Mouse (Mus musculus) heart, embryonic 16.5 days (tissue): ENCODE measurements around the gene Shisa5. TPM values are rescaled to one million over a fixed set of nuclear protein-coding genes. Genes with fewer than 3 reads are reported as not detected.

Source experiments
- ATAC-seq: fragments of 200-750 bp; cut with Nextera tagmentation; replicated peaks from 2 replicates; pipeline ENCODE4 v1.8.0; 2017; ENCODE audit warnings: moderate number of reproducible peaks; ENCODE audit not compliant: insufficient read depth, low FRiP score; ENCODE audit errors: extremely low read depth
- H3K27ac ChIP-seq: fragments of 300-500 bp; sonication (generic); 2 replicates; pipeline ENCODE4 v1.5.1; 2014; ENCODE audit warnings: mild to moderate bottlenecking, low read length, control low read depth, moderate library complexity
- H3K27me3 ChIP-seq: fragments of 300-500 bp; sonication (generic); 2 replicates; pipeline ENCODE4 v1.6.1; 2014; ENCODE audit warnings: low read length, mixed read lengths; ENCODE audit not compliant: control insufficient read depth, insufficient read depth
- H3K36me3 ChIP-seq: fragments of 300-500 bp; sonication (generic); 2 replicates; pipeline ENCODE4 v1.6.1; 2014; ENCODE audit not compliant: control insufficient read depth, insufficient read depth
- H3K4me1 ChIP-seq: fragments of 300-500 bp; sonication (generic); 2 replicates; pipeline ENCODE4 v1.6.1; 2014; ENCODE audit warnings: low read length, mixed read lengths; ENCODE audit not compliant: control insufficient read depth, insufficient read depth
- H3K4me2 ChIP-seq: fragments of 300-500 bp; sonication (generic); 2 replicates; pipeline ENCODE4 v1.6.1; 2014; ENCODE audit warnings: low read depth, mild to moderate bottlenecking, control low read depth, low read length
- H3K4me3 ChIP-seq: fragments of 300-500 bp; sonication (generic); 2 replicates; pipeline ENCODE4 v1.5.1; 2014; ENCODE audit warnings: mild to moderate bottlenecking, control low read depth, low read length
- H3K9ac ChIP-seq: fragments of 300-500 bp; sonication (generic); 2 replicates; pipeline ENCODE4 v1.6.1; 2014; ENCODE audit warnings: low read length, control low read depth
- H3K9me3 ChIP-seq: fragments of 300-500 bp; sonication (generic); replicated peaks from 2 replicates; pipeline ENCODE4 v1.6.1; 2016; ENCODE audit warnings: low read length; ENCODE audit not compliant: control insufficient read depth
- WGBS: fragments of 180-500 bp; shearing (Covaris S2); extraction: QIAGEN DNeasy Blood & Tissue Kit; methylation state at CpG from one replicate; pipeline ENCODE4 v1.1.7; 2014; 5-methylcytosine and 5-hydroxymethylcytosine counted together
- polyA plus RNA-seq: library from polyadenylated mRNA; unstranded; fragments of >200 nt; fragmentation: Nextera tagmentation; extraction: Ambion mirVana; gene quantifications from 2 replicates; pipeline ENCODE4 v1.2.1, GENCODE M21; 2015

The Shisa5 gene
- polyA plus RNA-seq, 1 experiment from 2014 or later: 84.5 TPM

DNA sequence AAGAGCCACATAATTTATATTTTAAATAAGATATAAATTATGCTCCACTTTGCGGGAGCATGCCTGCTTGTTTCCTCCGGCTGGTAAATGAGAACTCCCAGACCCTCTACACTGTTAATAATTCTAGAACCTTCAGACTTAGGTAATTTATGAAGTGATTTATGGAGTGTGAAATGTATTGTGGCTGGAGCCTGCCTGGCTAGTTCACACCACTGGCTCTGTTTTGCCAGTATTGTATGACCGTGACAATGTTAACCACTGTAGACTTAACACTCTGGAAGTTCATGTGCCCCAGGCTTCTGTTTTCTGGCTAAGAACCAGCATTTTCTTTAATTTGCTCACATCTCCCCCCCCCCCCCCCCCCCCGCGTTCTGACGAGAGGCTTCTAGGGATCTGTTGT is 69.0 kb downstream of the Shisa5 start:
- ATAC-seq: no peak
- 74% methylated on average over 4 of the region's 6 CpGs for WGBS
- no peak overlapping the region for H3K4me3 ChIP-seq
- H3K4me1 ChIP-seq: peaks cover 23% of the 10 kb centered on the region
- no peak overlapping the region for H3K27ac ChIP-seq
- H3K9ac ChIP-seq: no peak overlapping the region
- H3K9me3 ChIP-seq: no peaks in the 10 kb centered on the region
- no peak overlapping the region for H3K4me2 ChIP-seq
- peaks cover 59% of the 10 kb centered on the region for H3K36me3 ChIP-seq
- H3K27me3 ChIP-seq: no peaks in the 10 kb centered on the region

Other genes with a start within 250 kb of the Shisa5 start
- 10.0 and 14.5 TPM in 2 replicates for gene Nckipsd, start 230.2 kb upstream of the Shisa5 start, polyA plus RNA-seq
- 0.05 and 0.13 TPM in 2 replicates for gene Celsr3, start 212.2 kb upstream of the Shisa5 start, polyA plus RNA-seq
- 7.6 and 7.8 TPM in 2 replicates for gene Slc26a6, start 185.3 kb upstream of the Shisa5 start, polyA plus RNA-seq
- not detected in 2 replicates for gene Tmem89, start 123.9 kb upstream of the Shisa5 start, polyA plus RNA-seq
- 1,117 and 1,144 TPM in 2 replicates for gene Uqcrc1, start 101.9 kb upstream of the Shisa5 start, polyA plus RNA-seq
- gene Col7a1, start 85.0 kb upstream of the Shisa5 start, polyA plus RNA-seq: 1.3 and 1.5 TPM in 2 replicates
- gene Ucn2, start 52.6 kb upstream of the Shisa5 start, polyA plus RNA-seq: not detected in 2 replicates
- 3.1 and 4.8 TPM in 2 replicates for gene Pfkfb4, start 46.8 kb upstream of the Shisa5 start, polyA plus RNA-seq
- 12.5 and 14.5 TPM in 2 replicates for gene Trex1, start 21.2 kb downstream of the Shisa5 start, polyA plus RNA-seq
- gene Atrip, start 35.6 kb downstream of the Shisa5 start, polyA plus RNA-seq: 15.6 and 17.3 TPM in 2 replicates
- 14.7 and 15.9 TPM in 2 replicates for gene Ccdc51, start 43.9 kb downstream of the Shisa5 start, polyA plus RNA-seq
- 414 and 431 TPM in 2 replicates for gene Tma7, start 44.0 kb downstream of the Shisa5 start, polyA plus RNA-seq
- gene Plxnb1, start 56.8 kb downstream of the Shisa5 start, polyA plus RNA-seq: 7.8 and 8.8 TPM in 2 replicates
- not detected in 2 replicates for gene Fbxw21, start 123.5 kb downstream of the Shisa5 start, polyA plus RNA-seq
- not detected in 2 replicates for gene Fbxw13, start 157.4 kb downstream of the Shisa5 start, polyA plus RNA-seq
- not detected in 2 replicates for gene Fbxw20, start 196.2 kb downstream of the Shisa5 start, polyA plus RNA-seq
- gene Fbxw14, start 249.1 kb downstream of the Shisa5 start, polyA plus RNA-seq: not detected in 2 replicates